Mouse (Mus musculus) heart, postnatal 0 days (tissue): ENCODE results near the gene Clpp. TPM values are rescaled to one million over a fixed set of nuclear protein-coding genes. Genes with fewer than 3 reads are reported as not detected.

ENCODE experiments used
- ATAC-seq: fragments of 200-750 bp; cut with Nextera tagmentation; 2 replicates; pipeline ENCODE4 v1.8.0; 2017; ENCODE audit warnings: low read depth, moderate number of reproducible peaks, moderate library complexity; ENCODE audit not compliant: insufficient read depth
- DNase-seq: peaks from one replicate; pipeline ENCODE4 v3.0.0-alpha.2; 2016; ENCODE audit warnings: low spot score
- H3K27ac ChIP-seq: fragments of 300-500 bp; sonication (generic); 2 replicates; pipeline ENCODE4 v1.5.1; 2014; ENCODE audit warnings: low read depth, mild to moderate bottlenecking
- H3K27me3 ChIP-seq: fragments of 300-500 bp; sonication (generic); 2 replicates; pipeline ENCODE4 v1.6.1; 2014; ENCODE audit warnings: low read length, mixed read lengths; ENCODE audit not compliant: control insufficient read depth, insufficient read depth
- H3K36me3 ChIP-seq: fragments of 300-500 bp; sonication (generic); replicated peaks from 2 replicates; pipeline ENCODE4 v1.6.1; 2014; ENCODE audit warnings: low read length, mixed read lengths; ENCODE audit not compliant: control insufficient read depth, insufficient read depth
- H3K4me1 ChIP-seq: fragments of 300-500 bp; sonication (generic); 2 replicates; pipeline ENCODE4 v1.6.1; 2014; ENCODE audit warnings: antibody characterized with exemption; ENCODE audit not compliant: control insufficient read depth, insufficient read depth
- H3K4me2 ChIP-seq: fragments of 300-500 bp; sonication (generic); 2 replicates; pipeline ENCODE4 v1.6.1; 2014; ENCODE audit warnings: low read depth, mild to moderate bottlenecking, low read length, moderate library complexity
- H3K4me3 ChIP-seq: fragments of 300-500 bp; sonication (generic); 2 replicates; pipeline ENCODE4 v1.5.1; 2014; ENCODE audit warnings: low read depth, low read length
- H3K9ac ChIP-seq: fragments of 300-500 bp; sonication (generic); replicated peaks from 2 replicates; pipeline ENCODE4 v1.6.1; 2014; ENCODE audit warnings: low read depth, low read length, mixed read lengths
- H3K9me3 ChIP-seq: fragments of 300-500 bp; sonication (generic); replicated peaks from 2 replicates; pipeline ENCODE4 v1.6.1; 2016; ENCODE audit warnings: low read length; ENCODE audit not compliant: control insufficient read depth
- CTCF ChIP-seq: IDR thresholded peaks from 2 replicates; pipeline ENCODE4 v1.5.1; 2016; ENCODE audit warnings: antibody characterized with exemption, control low read depth, low read depth
- EP300 ChIP-seq: IDR thresholded peaks from 2 replicates; pipeline ENCODE4 v1.6.1; 2016; ENCODE audit warnings: antibody characterized with exemption, low read depth
- WGBS: fragments of 180-500 bp; shearing (Covaris S2); extraction: QIAGEN DNeasy Blood & Tissue Kit; methylation state at CpG from one replicate; pipeline ENCODE4 v1.1.7; 2014; 5-methylcytosine and 5-hydroxymethylcytosine counted together
- polyA plus RNA-seq: library from polyadenylated mRNA; unstranded; fragments of >200 nt; fragmentation: Nextera tagmentation; extraction: Ambion mirVana; gene quantifications from 2 replicates; pipeline ENCODE4 v1.2.1, GENCODE M21; 2015
- total RNA-seq: library from RNA; depleted of rRNA; stranded (reverse); fragments of >200 nt; gene quantifications from 2 replicates; pipeline ENCODE4 v1.2.3, GENCODE M21; 2014; ENCODE audit warnings: low replicate concordance

Clpp gene
- total and polyA plus RNA-seq, 2 experiments from 2014 or later = 124 to 186 TPM

- TF ChIP-seq CTCF (no peak), EP300 (no peak)
- H3K9me3 ChIP-seq = no peaks in the 10 kb centered on the region
- DNase-seq (no peak), ATAC-seq (no peak)
- H3K36me3 ChIP-seq = no peaks in the 10 kb centered on the region
- no peak overlapping the region for H3K4me3 ChIP-seq
- H3K4me2 ChIP-seq = no peak overlapping the region
- WGBS = 67% methylated on average over 7 of the region's 7 CpGs
- H3K4me1 ChIP-seq = no peaks in the 10 kb centered on the region
- H3K27ac ChIP-seq = no peak overlapping the region
- H3K9ac ChIP-seq = no peak overlapping the region
- no peaks in the 10 kb centered on the region for H3K27me3 ChIP-seq
These were observed 9.1 kb upstream of the Clpp start for GRCm38 (mm10) chr17:56981049-56981448.

- Histone ChIP-seq H3K36me3 (no peaks in the 10 kb centered on the region), H3K4me3 (no peak within 1 kb of the TSS), H3K9me3 (no peaks in the 10 kb centered on the region), H3K4me2 (no peak within 1 kb of the TSS), H3K4me1 (no peaks in the 10 kb centered on the region), H3K9ac (no peak within 1 kb of the TSS), H3K27ac (no peak within 1 kb of the TSS), H3K27me3 (no peaks in the 10 kb centered on the region)
- DNase-seq = no peak
- ATAC-seq = no peak
- no peak for TF ChIP-seq EP300
- TF ChIP-seq CTCF = no peak
- WGBS = 50% methylated on average over 5 of the region's 5 CpGs
These were observed 8.1 kb upstream of the Clpp start, which contains the start of gene Acer1 for GRCm38 (mm10) chr17:56982013-56982412. Gene Acer1 (minus strand): TSS chr17:56982126.

- no peak overlapping the region for H3K4me2 ChIP-seq
- H3K36me3 ChIP-seq = no peaks in the 10 kb centered on the region
- 76% methylated on average over 9 of the region's 9 CpGs for WGBS
- H3K27me3 ChIP-seq = no peaks in the 10 kb centered on the region
- no peak overlapping the region for H3K4me3 ChIP-seq
- ATAC-seq (no peak), DNase-seq (no peak)
- H3K9ac ChIP-seq = no peak overlapping the region
- peaks cover 5% of the 10 kb centered on the region; the same call in 1 of the 2 replicates for H3K4me1 ChIP-seq
- no peaks in the 10 kb centered on the region for H3K9me3 ChIP-seq
- TF ChIP-seq CTCF = no peak
- TF ChIP-seq EP300 = no peak
- no peak overlapping the region for H3K27ac ChIP-seq
These were observed 5.2 kb upstream of the Clpp start for GRCm38 (mm10) chr17:56984886-56985285.

- DNase-seq (no peak), ATAC-seq (no peak)
- Histone ChIP-seq H3K36me3 (no peaks in the 10 kb centered on the region), H3K9ac (no peak overlapping the region), H3K27ac (no peak overlapping the region), H3K27me3 (no peaks in the 10 kb centered on the region), H3K4me3 (no peak overlapping the region), H3K4me2 (no peak overlapping the region), H3K9me3 (no peaks in the 10 kb centered on the region), H3K4me1 (peaks cover 5% of the 10 kb centered on the region; the same call in 1 of the 2 replicates)
- no peak for TF ChIP-seq EP300
- no peak for TF ChIP-seq CTCF
- WGBS = 62% methylated on average over 3 of the region's 3 CpGs
These were observed 4.4 kb upstream of the Clpp start for GRCm38 (mm10) chr17:56985656-56986055.

GRCm38 (mm10) chr17:56986105-56986805, 3.9 kb upstream of the Clpp start:
- TF ChIP-seq EP300 (no peak), CTCF (no peak)
- ATAC-seq (no peak), DNase-seq (no peak)
- Histone ChIP-seq H3K27me3 (no peaks in the 10 kb centered on the region), H3K36me3 (no peaks in the 10 kb centered on the region), H3K4me3 (no peak overlapping the region), H3K27ac (no peak overlapping the region), H3K4me2 (no peak overlapping the region), H3K9ac (no peak overlapping the region), H3K4me1 (peaks cover 5% of the 10 kb centered on the region), H3K9me3 (no peaks in the 10 kb centered on the region)
- 81% methylated on average over 3 of the region's 3 CpGs for WGBS

- Histone ChIP-seq H3K9ac (no peak overlapping the region), H3K36me3 (peaks cover 13% of the 10 kb centered on the region), H3K4me2 (no peak overlapping the region), H3K27ac (no peak overlapping the region), H3K9me3 (no peaks in the 10 kb centered on the region), H3K4me1 (peaks cover 5% of the 10 kb centered on the region), H3K27me3 (no peaks in the 10 kb centered on the region), H3K4me3 (no peak overlapping the region)
- no peak for ATAC-seq
- DNase-seq = no peak
- TF ChIP-seq EP300 (no peak), CTCF (no peak)
- 78% methylated on average over 7 of the region's 7 CpGs for WGBS
These were observed 1.7 kb upstream of the Clpp start for GRCm38 (mm10) chr17:56988441-56988840.
